Mouse (Mus musculus) spleen, adult 12 weeks (tissue): ENCODE data around the gene Otud6a.
"Not testable (repeated sequence)": the region's sequence is repeated elsewhere in the genome, so short reads cannot be mapped to it uniquely, and the experiment has no call there.

Experiments used
- DNase-seq: peaks from one replicate; pipeline ENCODE4 v3.0.0; 2022; ENCODE audit warnings: low spot score

Otud6a gene

GRCm38 (mm10) chrX:100428693-100429092, at the start of gene Otud6a:
Gene Otud6a (plus strand): TSS chrX:100429013.
- DNase-seq = no peak

DNA sequence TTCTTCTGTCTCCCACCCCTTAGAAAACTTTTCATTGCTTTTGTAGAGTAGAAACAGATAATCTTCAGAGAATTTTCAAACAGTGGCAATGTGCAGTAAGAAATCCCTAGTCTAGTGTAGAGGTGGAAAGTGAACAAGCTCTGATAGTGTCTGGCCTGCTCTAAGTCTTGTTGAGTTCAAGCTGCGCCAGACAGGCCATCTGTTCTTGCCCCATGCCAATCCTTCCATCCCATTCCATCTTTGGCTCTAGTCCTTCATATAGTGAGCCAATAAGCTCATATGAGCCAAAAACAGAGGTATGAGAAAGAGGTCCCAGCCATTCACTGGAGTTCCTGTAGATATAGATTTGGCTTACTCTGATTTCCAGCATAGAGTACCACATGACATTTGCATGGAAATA, 38.9 kb upstream of the Otud6a start:
- DNase-seq = no peak

- DNase-seq = no peak
Observed at GRCm38 (mm10) chrX:100392304-100392703, 36.5 kb upstream of the Otud6a start.

DNA sequence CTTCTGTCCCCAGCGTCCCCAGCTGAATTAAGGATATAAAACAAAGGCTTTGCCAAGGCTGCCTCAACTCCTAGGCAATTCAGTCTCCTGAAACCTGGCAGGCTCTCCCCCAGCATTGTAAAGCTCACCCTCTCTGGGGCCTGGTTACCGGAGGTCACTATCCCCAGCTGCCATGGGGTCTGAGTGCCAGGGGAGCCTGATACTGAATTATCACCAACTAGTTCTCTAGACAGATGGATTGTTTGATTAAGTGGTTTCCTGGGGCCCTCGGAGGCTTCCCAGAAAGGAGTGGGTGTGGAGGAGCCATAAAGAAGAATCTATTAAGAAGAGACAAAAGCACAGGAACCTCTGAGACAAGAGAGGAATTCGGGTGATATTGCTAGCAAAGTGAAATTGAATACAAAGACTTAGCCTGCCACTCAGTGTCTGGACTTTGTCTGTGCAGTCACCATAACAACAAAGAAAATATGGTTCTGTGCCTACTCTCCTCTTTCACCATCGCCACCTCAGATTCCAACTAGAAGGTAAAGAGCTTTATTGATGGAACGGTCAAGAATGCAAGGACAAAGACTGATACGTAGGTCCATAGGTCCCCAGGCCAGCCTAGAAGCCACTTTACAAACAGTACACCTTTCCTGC, 34.5 kb upstream of the Otud6a start:
- DNase-seq = no peak

DNA sequence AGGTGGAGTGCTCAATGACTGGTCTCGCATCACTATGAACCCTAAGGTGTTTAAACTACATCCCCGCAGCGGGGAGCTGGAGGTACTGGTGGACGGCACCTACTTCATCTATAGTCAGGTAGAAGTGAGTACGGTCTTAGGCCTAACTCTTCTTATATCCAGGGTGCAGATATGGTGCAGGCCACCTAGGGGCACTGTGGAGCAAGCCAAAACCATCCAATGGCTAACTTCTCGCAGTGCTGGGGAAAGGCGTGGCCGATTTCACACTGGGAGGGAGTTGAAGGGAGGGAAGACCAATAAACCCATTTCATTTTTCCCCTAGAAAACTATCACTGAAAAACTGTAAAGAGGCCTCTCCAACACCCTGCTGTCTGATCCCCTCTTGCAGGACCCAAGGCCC, 33.8 kb upstream of the Otud6a start:
- DNase-seq = no peak

DNA sequence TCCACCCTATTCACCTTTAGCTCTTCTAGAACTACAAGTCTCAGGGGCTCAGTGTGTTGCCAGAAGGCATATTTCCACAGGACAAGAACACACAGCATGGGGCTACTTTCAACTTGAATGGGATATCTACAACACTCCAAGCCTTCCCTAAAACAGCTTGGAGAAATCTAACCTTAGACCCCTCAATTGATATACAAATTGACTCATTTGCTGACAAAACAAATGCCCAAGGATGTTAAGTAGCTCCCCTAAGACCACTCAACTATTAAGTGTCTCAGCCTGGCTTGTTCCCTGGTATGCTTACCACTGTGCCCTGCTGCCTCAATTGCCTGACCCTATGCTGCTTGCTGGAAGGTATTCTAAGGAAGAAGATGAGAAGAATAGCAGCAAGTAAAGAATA, 27.9 kb upstream of the Otud6a start:
- DNase-seq = no peak

GRCm38 (mm10) chrX:100401657-100402056, 27.2 kb upstream of the Otud6a start:
- DNase-seq = no peak

GRCm38 (mm10) chrX:100409245-100409644, 19.6 kb upstream of the Otud6a start:
- no peak for DNase-seq

DNA sequence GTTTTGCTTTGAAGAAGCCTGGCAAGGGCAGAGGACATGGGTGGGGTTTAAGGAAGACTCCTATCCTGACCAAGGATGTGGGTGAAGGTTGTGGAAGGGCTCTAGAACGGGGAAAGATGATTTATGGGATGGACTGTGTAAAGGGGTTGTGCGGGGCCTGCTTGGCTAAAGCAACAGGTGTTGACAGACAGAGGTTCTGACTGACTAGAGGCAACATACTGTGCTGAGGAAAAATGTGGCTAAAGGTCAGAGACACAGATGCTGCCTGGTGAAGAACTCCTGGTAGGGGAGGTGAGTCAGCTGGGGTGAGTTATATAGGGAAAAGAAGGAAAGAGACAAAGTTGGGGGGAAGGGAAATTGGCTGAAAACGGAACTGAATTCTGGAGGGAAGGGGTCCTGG, 3.5 kb downstream of the Otud6a start:
- DNase-seq = no peak

- not testable (repeated sequence) for DNase-seq
Observed at GRCm38 (mm10) chrX:100442617-100443016, 13.8 kb downstream of the Otud6a start, which contains the start of gene Awat2. Gene Awat2 (minus strand): TSS chrX:100442717.

GRCm38 (mm10) chrX:100443532-100443931, 14.7 kb downstream of the Otud6a start:
- no peak for DNase-seq

DNA sequence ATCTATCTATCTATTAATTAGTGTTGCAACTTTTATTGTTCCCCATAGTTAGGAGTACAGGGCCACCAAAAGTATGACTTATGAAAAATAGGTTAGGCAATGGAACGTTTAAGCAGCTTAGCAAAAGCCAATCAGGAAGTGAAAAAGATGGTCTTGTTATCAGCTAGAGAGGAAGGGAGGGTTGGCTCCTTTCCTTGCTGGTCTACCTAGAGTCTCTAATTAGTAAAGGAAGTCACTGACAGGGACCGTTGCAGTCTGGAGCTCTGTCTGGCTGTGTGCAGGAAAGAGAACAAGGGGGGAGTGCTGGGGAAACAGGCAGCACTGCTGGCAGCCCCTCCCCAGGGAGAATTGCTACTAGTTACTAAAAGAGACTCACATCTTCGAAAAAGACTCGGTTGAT, 39.2 kb downstream of the Otud6a start:
- DNase-seq = no peak

GRCm38 (mm10) chrX:100470126-100470525, 41.3 kb downstream of the Otud6a start:
- DNase-seq = no peak

- DNase-seq = no peak
Observed at GRCm38 (mm10) chrX:100471491-100471890, 42.7 kb downstream of the Otud6a start.

DNA sequence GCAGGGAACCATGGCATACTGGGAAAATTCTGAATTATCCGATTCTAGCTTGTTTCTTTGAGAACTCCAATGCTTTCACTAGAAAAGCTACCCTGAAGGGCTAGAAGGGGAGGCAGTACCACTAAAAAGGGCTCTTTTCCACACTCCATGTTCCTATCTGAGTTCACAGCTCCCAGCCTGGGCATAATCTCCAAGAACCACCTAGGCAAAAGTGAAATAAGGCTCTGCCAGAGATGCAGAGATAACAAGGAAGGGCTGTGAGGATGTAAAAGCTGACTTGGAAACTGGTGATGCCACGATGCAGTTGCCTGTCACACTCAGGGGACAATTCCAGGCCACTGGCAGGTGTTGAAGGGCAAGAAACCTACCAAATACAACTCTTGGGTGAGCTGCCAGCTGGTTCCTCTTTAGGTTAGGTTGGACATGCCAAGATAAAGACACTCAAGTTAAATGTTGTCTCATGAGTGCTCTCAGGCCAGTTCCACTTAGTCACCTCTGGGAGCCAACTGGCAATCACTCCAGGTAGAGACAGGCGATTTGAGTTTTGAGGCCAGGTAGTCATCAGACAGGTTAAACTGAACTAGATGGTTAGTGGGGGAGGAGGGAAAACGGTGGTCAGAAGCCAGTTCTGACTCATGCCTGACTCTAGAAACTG, 46.9 kb downstream of the Otud6a start:
- DNase-seq = no peak
